Mouse (Mus musculus) intestine, embryonic 16.5 days (tissue): ENCODE results near the gene Epha8. TPM values are rescaled to one million over a fixed set of nuclear protein-coding genes. Genes with fewer than 3 reads are reported as not detected.

Experiments
- ATAC-seq: fragments of 200-750 bp; cut with Nextera tagmentation; 2 replicates; pipeline ENCODE4 v1.8.0; 2017; ENCODE audit warnings: moderate TSS enrichment, moderate library complexity
- H3K27ac ChIP-seq: fragments of 300-500 bp; sonication (generic); 2 replicates; pipeline ENCODE4 v1.5.1; 2014; ENCODE audit warnings: mild to moderate bottlenecking, low read length
- H3K27me3 ChIP-seq: fragments of 300-500 bp; sonication (generic); replicated peaks from 2 replicates; pipeline ENCODE4 v1.6.1; 2014; ENCODE audit warnings: low read length, control low read depth, mixed read lengths; ENCODE audit not compliant: control insufficient read depth, insufficient read depth
- H3K36me3 ChIP-seq: fragments of 300-500 bp; sonication (generic); 2 replicates; pipeline ENCODE4 v1.6.1; 2014; ENCODE audit warnings: low read length, control low read depth; ENCODE audit not compliant: control insufficient read depth, insufficient read depth
- H3K4me1 ChIP-seq: fragments of 300-500 bp; sonication (generic); 2 replicates; pipeline ENCODE4 v1.6.1; 2014; ENCODE audit warnings: low read length, control low read depth, mixed read lengths; ENCODE audit not compliant: control insufficient read depth, insufficient read depth
- H3K4me2 ChIP-seq: fragments of 300-500 bp; sonication (generic); 2 replicates; pipeline ENCODE4 v1.6.1; 2014; ENCODE audit warnings: low read depth, low read length, control low read depth
- H3K4me3 ChIP-seq: fragments of 300-500 bp; sonication (generic); 2 replicates; pipeline ENCODE4 v1.5.1; 2014; ENCODE audit warnings: mild to moderate bottlenecking, low read length
- H3K9ac ChIP-seq: fragments of 300-500 bp; sonication (generic); 2 replicates; pipeline ENCODE4 v1.6.1; 2014; ENCODE audit warnings: low read depth, low read length
- H3K9me3 ChIP-seq: fragments of 300-500 bp; sonication (generic); 2 replicates; pipeline ENCODE4 v1.6.1; 2016; ENCODE audit warnings: low read length, control low read depth; ENCODE audit not compliant: control insufficient read depth
- WGBS: fragments of 180-500 bp; shearing (Covaris S2); extraction: QIAGEN DNeasy Blood & Tissue Kit; methylation state at CpG from one replicate; pipeline ENCODE4 v1.1.7; 2014; 5-methylcytosine and 5-hydroxymethylcytosine counted together
- polyA plus RNA-seq: library from polyadenylated mRNA; unstranded; fragments of >200 nt; fragmentation: Nextera tagmentation; extraction: Ambion mirVana; gene quantifications from 2 replicates; pipeline ENCODE4 v1.2.1, GENCODE M21; 2015

Gene Epha8
- polyA plus RNA-seq, 1 experiment from 2014 or later = 0.33 TPM

DNA sequence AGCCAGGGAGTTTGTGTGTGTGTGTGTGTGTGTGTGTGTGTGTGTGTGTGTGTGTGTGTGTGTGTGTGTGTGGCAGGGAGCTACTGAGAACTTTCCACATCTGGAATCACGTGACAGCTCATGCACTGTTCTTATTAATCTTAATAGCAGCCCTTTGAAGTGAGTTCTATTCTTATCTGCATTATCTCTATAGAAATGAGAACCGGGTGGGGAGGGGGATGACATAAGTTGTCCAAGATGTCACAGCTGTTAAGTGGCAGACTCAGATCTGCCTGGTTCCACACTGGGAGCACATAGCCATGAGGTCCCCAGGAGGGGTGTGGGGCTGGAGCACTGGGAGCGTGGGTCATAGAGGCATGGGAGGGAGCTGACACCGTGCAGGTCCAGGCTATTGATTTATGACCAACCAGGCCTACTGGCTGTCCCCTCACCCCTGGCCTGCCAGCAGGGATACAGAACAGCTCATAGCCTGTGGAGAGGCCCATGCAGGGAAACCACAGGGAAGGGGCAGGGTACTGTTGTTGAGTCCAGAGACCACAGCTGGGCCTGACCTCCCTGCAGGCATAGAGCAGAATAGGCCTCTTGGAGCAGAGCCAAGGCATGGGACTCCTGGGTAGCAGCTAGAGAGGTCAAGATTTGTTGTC is 5.1 kb upstream of the Epha8 start:
- H3K36me3 ChIP-seq = no peaks in the 10 kb centered on the region
- no peak overlapping the region for H3K9ac ChIP-seq
- H3K4me3 ChIP-seq = no peak overlapping the region
- peak; percentile 61 for ATAC-seq
- no peak overlapping the region for H3K4me2 ChIP-seq
- no peaks in the 10 kb centered on the region for H3K9me3 ChIP-seq
- peaks cover 28% of the 10 kb centered on the region for H3K4me1 ChIP-seq
- no peak overlapping the region for H3K27ac ChIP-seq
- WGBS = 16% methylated on average over 4 of the region's 4 CpGs
- H3K27me3 ChIP-seq = peaks cover 32% of the 10 kb centered on the region

DNA sequence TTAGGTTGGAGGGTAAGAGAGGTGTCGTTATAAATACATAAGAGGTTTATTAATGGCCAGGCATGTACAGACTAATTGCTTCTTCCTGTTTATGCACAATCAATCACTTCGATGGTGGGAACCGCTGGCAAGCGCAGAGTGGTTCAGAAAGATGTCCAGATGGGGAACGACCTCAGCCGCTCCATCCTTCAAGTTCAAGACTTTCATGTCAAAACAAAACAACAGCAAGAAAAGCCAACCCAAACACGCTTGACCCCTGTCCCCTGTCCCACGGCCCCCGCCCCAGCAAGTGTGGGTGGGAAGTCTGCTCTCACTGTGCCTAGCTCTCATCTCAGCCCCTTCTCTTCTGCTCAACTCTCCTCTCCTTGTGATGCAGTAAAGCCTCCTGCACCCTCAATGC is 4.0 kb upstream of the Epha8 start:
- Histone ChIP-seq H3K9me3 (no peaks in the 10 kb centered on the region), H3K27me3 (peaks cover 40% of the 10 kb centered on the region), H3K4me3 (no peak overlapping the region), H3K4me2 (no peak overlapping the region), H3K27ac (no peak overlapping the region), H3K9ac (no peak overlapping the region), H3K36me3 (no peaks in the 10 kb centered on the region), H3K4me1 (peaks cover 31% of the 10 kb centered on the region)
- WGBS = 39% methylated on average over 9 of the region's 9 CpGs
- ATAC-seq = no peak

DNA sequence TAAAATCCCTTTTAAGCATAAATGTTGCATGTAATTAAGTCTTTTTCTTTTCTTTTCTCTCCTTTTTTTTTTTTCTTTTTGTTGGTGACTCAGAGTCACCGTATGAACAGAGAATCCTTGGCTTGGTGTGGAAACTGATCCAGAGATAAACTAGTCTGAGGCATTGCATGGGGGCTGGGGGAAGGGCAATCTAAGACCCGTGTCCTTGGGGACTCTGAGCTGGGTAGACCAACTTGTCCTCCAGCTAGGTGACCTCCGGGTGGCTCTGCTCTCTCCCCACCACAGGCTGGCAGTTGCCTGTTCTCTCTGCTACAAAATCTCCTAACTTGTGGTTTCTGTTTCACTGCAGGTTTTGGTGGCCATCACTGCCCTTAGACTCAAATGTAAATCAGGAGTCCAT is 3.5 kb upstream of the Epha8 start:
- no peak overlapping the region for H3K4me2 ChIP-seq
- H3K36me3 ChIP-seq = no peaks in the 10 kb centered on the region
- no peak overlapping the region for H3K4me3 ChIP-seq
- H3K4me1 ChIP-seq = peaks cover 29% of the 10 kb centered on the region
- WGBS = 38% methylated on average over 3 of the region's 3 CpGs
- H3K27ac ChIP-seq = no peak overlapping the region
- H3K9ac ChIP-seq = no peak overlapping the region
- no peaks in the 10 kb centered on the region for H3K9me3 ChIP-seq
- H3K27me3 ChIP-seq = peaks cover 45% of the 10 kb centered on the region
- ATAC-seq = no peak

DNA sequence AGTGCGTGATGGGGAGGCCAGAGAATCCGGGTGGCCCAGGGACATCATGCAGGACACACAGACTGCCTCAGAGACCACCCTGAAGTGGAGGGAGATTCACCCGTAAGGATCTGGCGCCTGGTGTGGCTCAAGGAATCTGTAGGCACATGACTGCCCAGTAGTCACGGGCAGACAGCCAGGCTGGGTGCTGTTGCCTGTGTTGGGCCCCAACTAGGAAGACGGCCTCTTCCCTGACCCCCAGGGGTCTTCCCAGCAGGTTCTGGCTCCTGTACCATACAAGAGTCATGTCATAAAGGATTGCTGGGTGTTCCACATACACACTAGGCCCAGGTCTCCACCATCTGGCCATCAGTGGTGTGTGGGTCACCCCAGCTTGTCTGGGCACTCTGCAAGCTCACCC is 2.1 kb downstream of the Epha8 start:
- Histone ChIP-seq H3K9me3 (no peaks in the 10 kb centered on the region), H3K4me1 (peaks cover 11% of the 10 kb centered on the region; the same call in 1 of the 2 replicates), H3K27me3 (peaks cover 55% of the 10 kb centered on the region), H3K27ac (no peak overlapping the region), H3K4me3 (no peak overlapping the region), H3K4me2 (no peak overlapping the region), H3K36me3 (no peaks in the 10 kb centered on the region), H3K9ac (no peak overlapping the region)
- ATAC-seq = no peak
- WGBS = 52% methylated on average over 6 of the region's 6 CpGs

DNA sequence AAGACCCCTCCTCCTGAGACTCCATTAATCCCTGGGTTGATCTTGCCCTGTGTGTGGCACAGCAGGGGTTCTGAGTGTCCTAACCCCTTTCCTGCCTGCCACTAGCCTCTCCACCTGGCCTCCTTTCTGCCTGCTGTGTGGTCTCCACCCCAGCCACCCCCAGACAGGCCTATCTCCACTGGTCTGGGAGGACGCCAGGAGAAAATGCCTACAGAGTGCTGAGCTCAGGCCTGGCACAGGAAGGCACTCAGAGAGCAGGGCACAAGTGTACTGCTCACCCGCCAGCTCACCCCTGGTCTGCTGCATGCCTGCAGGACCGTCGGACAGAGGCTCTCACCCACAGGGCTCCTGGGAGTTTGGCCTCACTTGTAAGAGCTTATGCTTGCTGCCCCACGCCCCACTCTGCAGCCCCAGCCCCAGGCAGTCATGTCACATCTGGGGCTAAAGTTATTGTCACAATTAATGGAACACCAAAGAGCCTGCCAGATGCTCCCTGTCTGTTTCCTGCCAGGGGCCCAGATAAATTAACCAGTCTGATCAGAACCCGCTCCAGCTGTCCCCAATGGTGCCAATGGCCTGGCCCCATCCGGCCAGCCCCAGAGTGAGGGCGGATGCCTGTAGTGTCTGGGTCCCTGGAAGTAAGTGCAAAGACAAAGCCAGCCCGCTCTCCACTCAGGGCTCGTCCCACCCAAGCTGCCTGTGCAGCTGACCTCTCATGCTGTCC is 7.2 kb downstream of the Epha8 start:
- no peak overlapping the region for H3K4me2 ChIP-seq
- ATAC-seq = no peak
- H3K4me1 ChIP-seq = no peaks in the 10 kb centered on the region
- H3K9ac ChIP-seq = no peak overlapping the region
- peaks cover 8% of the 10 kb centered on the region for H3K27me3 ChIP-seq
- no peaks in the 10 kb centered on the region for H3K36me3 ChIP-seq
- H3K27ac ChIP-seq = no peak overlapping the region
- no peak overlapping the region for H3K4me3 ChIP-seq
- no peaks in the 10 kb centered on the region for H3K9me3 ChIP-seq
- WGBS = 45% methylated on average over 10 of the region's 10 CpGs

DNA sequence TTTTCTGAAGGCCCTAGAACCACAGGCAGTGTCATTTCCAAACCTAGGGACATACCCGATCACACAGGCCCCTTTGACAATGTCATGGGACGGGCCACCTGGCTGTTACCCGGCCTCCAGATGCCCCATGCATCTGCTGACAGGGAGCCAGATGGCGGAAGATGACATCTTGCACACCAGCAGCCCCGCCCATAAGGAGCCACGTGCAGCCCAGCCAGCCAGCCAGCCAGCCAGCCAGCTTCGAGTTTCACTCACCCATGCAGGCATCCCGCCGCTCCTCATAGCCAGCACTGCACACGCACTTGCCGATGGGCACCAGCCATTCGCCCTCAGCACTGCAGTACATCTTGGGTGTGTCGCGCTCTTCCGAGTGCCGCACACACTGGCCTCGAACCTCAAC is 11.2 kb downstream of the Epha8 start:
- no peak overlapping the region for H3K4me2 ChIP-seq
- H3K4me1 ChIP-seq = peaks cover 3% of the 10 kb centered on the region; the same call in 1 of the 2 replicates
- 58% methylated on average over 17 of the region's 17 CpGs for WGBS
- ATAC-seq = no peak
- H3K27me3 ChIP-seq = 0 out of 2 replicates have a peak, but pooled peaks cover 6% of the 10 kb centered on the region
- H3K36me3 ChIP-seq = no peaks in the 10 kb centered on the region
- no peak overlapping the region for H3K27ac ChIP-seq
- no peak overlapping the region for H3K4me3 ChIP-seq
- H3K9me3 ChIP-seq = no peaks in the 10 kb centered on the region
- H3K9ac ChIP-seq = no peak overlapping the region

DNA sequence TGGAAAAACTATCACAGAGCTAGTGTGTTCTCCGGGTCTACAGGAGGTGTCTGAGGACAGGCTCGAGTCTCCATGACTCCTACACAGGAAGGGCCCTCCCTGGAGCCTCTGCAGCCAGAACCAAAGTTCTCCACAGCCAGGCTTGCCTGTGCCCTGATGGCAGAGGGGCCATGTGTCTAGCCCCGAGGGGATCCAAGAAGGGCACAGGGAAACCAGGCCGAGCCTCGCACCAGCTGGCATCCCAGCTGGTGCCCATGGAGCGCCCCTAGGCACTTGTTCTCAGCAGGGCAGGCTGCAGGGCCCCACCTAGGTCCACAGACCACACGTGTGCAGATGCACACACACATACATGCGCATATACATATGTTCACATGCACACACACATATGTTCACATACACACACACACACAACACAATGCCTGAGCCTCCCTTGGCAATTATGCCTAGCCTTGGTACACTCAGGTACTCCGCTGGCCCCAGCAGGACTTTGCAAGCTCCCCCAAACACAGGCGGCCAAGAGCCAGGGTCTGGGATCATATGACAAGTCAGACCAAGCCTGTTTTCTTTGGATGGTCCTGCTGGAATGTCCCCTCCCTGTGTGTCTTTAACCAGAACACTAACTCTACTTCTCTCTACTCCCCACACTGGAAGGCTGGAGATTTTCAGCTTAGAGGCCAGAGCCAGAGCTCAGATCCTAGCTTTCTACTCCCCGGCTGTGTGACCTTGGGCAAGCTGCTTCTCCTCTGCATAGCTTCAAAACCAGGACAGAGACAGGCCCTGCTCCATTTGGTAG is 11.9 kb downstream of the Epha8 start:
- Histone ChIP-seq H3K27ac (no peak overlapping the region), H3K4me1 (peaks cover 3% of the 10 kb centered on the region; the same call in 1 of the 2 replicates), H3K9me3 (no peaks in the 10 kb centered on the region), H3K4me3 (no peak overlapping the region), H3K4me2 (no peak overlapping the region), H3K27me3 (0 out of 2 replicates have a peak, but pooled peaks cover 6% of the 10 kb centered on the region), H3K9ac (no peak overlapping the region), H3K36me3 (no peaks in the 10 kb centered on the region)
- ATAC-seq = no peak
- WGBS = 76% methylated on average over 11 of the region's 11 CpGs

DNA sequence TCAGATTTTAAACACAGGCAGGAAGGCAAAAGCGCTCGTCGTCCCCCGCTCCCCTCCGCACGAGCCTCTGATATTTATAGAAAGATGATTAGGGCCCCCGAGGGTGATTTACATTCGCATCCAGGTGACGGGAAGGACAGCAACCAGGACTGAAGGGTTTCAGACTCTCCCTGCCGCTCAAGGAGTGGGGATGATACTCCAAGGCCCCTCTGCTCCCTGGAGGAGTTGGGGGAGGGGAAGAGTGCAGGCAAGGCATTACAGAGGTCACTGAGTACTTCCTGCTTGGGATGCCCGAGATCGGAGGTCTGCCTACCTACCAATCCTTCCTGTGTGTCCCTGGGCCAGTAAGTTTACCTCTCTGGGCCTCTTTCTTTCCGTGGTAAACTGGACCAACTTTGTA is 13.4 kb downstream of the Epha8 start:
- Histone ChIP-seq H3K9ac (no peak overlapping the region), H3K4me2 (no peak overlapping the region)
- no peak for ATAC-seq

DNA sequence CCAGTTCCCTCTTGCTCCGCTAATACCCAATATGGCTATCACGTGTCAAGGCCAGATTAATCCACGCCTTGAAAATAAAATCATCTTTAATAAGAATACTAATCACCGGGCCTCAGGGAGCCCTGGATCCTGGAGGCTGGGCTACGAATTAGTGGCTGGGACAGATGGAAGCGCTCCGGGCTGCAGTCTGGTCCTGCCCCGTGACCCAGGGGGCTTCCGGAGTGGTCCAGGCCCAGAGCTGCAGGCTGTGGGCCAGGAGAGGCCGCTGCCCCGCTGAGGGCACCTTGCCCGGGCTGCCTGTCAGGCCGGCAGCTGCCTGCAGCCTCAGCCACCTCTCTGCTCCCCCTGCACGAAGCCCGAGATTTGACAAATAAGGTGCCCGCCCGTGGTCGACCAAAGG is 13.9 kb downstream of the Epha8 start:
- WGBS = 27% methylated on average over 18 of the region's 18 CpGs
- Histone ChIP-seq H3K27me3 (0 out of 2 replicates have a peak, but pooled peaks cover 6% of the 10 kb centered on the region), H3K36me3 (no peaks in the 10 kb centered on the region), H3K9ac (no peak overlapping the region), H3K9me3 (no peaks in the 10 kb centered on the region), H3K4me3 (no peak overlapping the region), H3K27ac (no peak overlapping the region), H3K4me2 (no peak overlapping the region), H3K4me1 (peaks cover 3% of the 10 kb centered on the region; the same call in 1 of the 2 replicates)
- ATAC-seq = no peak

More for the DNA sequence above, 13.4 kb downstream of the Epha8 start:
- no peak overlapping the region for H3K4me3 ChIP-seq
- H3K27ac ChIP-seq = no peak overlapping the region
- 19% methylated on average over 13 of the region's 13 CpGs for WGBS
- H3K36me3 ChIP-seq = no peaks in the 10 kb centered on the region
- no peaks in the 10 kb centered on the region for H3K9me3 ChIP-seq
- H3K4me1 ChIP-seq = peaks cover 3% of the 10 kb centered on the region; the same call in 1 of the 2 replicates
- H3K27me3 ChIP-seq = 0 out of 2 replicates have a peak, but pooled peaks cover 6% of the 10 kb centered on the region
